Mouse (Mus musculus) spleen, adult 18-20 months (tissue): ENCODE results near the gene Selenoo.

ENCODE experiments used
- DNase-seq, 2 experiments: peaks; one replicate each; pipeline ENCODE4 v3.0.0; 2022; ENCODE audit warnings: mixed read lengths in 2 of 2

The Selenoo gene

DNA sequence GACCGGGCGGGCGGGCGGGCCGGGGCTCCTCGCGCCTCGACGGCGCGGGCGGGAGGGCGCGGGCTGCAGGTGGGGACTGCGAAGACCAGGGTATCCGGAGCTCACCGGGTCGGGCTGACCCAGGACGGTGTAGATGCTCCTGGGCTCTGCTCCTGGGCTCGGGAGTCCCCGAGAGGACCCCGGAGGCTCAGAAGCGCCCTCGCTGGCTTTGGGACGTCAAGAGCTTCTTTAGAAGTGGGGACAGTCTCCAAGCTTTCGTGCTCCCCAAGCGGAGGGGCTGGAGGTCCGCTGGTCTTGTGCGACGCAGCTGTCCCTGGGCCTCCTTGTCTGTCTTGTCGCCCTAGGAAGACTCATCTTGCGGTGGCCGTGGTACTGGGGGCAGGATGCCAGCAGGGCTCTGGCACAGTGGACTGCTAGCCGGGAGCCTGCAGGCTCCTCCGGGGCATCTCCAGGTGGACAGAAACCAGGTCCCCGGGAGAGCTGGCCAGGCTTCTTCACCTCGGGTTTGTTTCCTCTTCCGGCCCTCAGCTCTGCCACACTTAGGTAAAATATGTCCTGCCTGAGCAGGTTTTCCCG lies 12.6 kb upstream of the Selenoo start:
- peak in 1 of 2 experiments; percentile 53 for DNase-seq

GRCm38 (mm10) chr15:89078208-89078836 lies 10.6 kb upstream of the Selenoo start:
- peak; percentile 61 to 70 for DNase-seq

DNA sequence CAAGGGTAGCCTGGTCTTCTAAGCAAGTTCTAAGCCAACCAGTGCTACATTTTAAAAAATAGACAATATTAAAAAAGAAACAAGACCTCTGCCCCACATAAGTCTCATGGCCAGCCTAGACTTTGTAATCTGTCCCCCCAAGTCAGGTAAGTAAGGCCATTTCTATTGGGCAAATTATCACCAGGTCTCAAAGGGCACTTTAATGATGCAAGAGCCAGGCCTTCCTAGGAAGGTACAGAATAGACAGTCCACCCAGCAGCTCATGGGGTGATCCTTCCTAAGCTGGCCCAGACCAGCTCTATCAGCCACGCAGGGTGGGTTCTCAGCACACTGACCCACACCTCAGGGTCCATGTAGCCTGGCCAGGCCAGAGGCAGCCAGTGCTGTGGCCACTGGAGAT lies 5.0 kb upstream of the Selenoo start:
- DNase-seq: no peak

DNA sequence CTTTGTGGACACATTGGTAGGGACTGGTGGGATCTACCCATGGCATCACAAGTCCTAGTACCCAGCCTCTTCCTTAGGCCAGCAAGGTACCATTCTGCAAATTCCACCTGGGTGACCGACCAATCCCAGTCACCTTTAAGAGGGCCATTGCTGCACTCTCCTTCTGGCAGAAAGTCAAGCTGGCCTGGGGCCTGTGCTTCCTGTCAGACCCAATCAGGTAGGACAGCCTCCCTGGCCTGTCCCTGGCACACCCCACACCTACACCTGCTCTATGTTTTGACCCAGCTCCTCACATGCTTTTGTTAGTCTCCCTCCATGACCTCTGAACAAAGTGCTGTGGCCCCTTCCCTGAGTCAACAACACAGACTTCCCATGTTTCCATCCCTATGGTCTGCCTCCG lies 4.1 kb upstream of the Selenoo start:
- no peak for DNase-seq

DNA sequence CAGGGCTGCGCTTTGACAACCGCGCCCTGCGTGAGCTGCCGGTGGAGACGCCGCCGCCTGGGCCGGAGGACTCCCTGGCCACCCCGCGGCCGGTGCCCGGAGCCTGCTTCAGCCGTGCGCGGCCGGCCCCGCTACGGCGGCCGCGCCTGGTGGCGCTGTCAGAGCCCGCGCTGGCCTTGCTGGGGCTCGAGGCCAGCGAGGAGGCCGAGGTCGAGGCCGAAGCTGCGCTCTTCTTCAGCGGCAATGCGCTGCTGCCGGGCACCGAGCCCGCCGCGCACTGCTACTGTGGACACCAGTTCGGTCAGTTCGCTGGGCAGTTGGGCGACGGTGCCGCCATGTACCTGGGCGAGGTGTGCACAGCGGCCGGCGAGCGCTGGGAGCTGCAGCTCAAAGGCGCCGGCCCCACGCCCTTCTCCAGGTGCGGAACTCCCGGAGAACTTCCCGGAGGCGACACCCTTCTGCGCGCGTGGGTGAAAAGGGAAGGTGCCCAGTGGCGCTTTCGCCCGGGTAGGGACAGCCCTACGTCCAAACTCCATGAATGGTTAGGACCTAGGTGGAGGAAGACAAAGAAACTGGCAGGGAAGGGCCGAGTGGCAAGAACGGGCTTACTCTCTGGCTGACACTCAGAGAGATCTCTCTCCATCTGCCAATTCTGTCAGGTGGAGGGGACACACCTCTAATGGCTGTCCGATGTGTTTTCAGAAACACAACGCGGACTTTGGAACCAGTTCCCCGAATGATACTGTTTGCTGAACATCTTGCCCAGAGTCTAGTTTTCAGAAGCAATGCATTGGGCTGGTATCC lies 566 bp downstream of the Selenoo start:
- peak in 1 of 2 experiments; percentile 28 for DNase-seq

DNA sequence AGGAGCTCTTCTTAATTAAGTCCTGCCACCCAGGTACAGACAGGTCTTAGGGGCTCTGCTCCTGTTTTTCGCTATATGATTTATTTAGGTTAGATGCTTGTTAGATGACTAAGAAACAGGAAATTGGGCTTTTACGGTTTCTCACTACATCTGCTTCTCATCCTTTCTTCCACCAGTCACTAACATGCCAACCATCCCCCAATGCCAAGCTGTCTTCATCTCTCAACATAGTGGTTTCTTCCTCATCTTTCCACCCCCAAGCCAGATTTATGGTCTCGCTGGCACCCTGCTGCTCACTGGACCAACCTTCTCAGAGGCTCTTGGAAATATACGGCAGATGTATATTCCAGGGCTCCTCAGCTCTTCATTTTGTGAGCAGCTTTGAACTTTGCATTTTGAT lies 1.8 kb downstream of the Selenoo start:
- no peak for DNase-seq

- DNase-seq: no peak
Observed at GRCm38 (mm10) chr15:89092181-89092580, 3.3 kb downstream of the Selenoo start.

- DNase-seq: no peak
Observed at GRCm38 (mm10) chr15:89097450-89097849, 8.6 kb downstream of the Selenoo start.

- no peak for DNase-seq
Observed at GRCm38 (mm10) chr15:89098616-89099015, 9.7 kb downstream of the Selenoo start.

- DNase-seq: no peak
Observed at GRCm38 (mm10) chr15:89100823-89101222, 11.9 kb downstream of the Selenoo start.

- DNase-seq: no peak
Observed at GRCm38 (mm10) chr15:89102646-89103045, 13.8 kb downstream of the Selenoo start.

DNA sequence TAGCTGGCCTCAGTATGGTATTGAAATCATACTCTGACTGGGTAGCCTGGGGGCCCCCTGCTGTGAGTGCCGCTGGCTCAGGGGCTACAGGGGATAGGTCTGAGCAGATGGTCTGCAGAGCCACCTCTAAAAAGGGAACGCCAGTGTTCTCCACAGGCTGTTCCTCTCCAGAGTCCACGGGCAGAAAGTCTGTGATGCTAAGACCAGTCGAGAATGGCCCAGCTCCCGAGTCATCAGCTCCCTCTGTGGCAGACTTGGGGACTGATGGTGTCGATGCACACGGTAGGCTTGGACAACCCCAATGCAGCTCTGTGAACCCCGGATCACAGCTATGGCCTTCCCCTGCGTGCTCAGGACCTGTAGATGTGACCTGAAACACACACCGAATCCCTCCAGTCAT lies 15.0 kb downstream of the Selenoo start:
- DNase-seq: no peak

DNA sequence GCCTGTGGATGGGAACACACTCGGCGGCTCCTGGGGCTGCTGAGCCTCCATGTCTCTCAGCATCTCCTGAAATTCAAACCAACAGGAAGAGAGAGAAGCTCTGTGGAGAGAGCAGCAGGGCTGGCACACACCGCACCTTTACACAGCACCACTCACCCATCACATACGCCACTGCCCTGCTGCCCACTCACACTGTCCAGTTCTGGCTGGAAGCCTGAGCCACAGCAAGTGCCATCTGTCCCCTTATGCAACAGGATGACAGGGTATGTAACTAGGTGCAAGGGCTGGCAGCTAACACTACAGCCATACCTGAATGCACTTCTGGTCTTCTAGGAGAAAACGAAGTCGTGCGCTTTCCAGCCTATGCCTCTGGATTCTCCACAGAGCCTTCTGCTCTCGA lies 15.5 kb downstream of the Selenoo start:
- DNase-seq: no peak

- DNase-seq: no peak
Observed at GRCm38 (mm10) chr15:89106073-89106472, 17.2 kb downstream of the Selenoo start.

- DNase-seq: no peak
Observed at GRCm38 (mm10) chr15:89106976-89107375, 18.1 kb downstream of the Selenoo start.

GRCm38 (mm10) chr15:89110147-89110546 lies 21.3 kb downstream of the Selenoo start:
- no peak for DNase-seq

DNA sequence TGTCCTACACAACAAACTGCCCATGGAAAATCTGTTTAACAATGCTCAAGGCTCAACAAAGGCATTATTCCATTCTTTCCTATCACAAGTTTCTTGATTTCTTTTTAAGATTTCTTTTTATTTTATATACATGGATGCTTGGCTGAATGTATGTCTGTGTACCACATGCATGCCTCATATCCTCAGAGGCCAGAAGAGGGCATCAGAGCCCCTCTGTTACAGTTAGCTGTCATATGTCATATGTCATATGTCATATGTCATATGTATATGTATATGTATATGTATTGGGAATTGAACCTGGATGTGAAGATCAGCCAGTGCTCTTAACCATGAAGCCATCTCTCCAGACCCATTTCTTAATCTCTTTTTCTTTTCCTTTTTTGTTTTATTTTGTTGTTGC lies 29.1 kb downstream of the Selenoo start:
- peak in 1 of 2 experiments; percentile 40 for DNase-seq

DNA sequence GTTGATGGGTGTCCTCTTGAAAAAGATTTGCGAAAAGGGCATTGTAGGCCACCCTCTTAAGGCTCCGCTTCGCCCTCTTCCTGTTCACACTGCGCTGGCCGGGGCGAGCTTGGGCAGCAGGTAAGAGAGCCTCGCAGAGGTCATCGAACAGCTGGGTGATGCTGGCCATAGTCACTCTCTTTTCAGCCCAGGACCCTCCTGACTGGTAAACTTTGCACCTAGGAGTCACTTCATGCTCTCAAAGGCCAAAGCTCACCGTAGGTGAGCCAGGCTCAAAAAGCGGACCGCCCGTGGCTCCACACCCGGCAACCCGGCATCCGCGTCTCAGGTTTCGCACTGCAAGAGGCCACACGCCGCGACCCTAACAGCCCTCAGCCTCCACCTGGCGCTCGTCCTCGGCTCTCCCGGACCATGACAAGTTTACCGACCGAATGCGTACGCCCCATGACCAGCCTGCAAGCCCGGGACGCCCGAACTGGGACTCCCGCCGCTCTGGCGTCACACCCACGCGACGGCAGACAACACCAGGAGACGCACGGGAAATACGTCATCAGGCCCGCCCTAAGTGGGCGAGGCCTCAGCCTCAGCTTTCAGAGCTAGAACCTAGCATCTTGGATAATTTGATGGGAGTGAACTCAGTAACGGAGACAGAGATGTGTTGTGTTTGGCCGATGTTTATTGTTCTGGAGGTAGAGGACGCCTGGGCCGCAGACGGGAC lies 33.9 kb downstream of the Selenoo start, which contains the start of gene Tubgcp6:
Gene Tubgcp6, minus strand, starts transcription at position 464 of the 718 bp plus-strand sequence.
- DNase-seq: peak; percentile 85 to 94

DNA sequence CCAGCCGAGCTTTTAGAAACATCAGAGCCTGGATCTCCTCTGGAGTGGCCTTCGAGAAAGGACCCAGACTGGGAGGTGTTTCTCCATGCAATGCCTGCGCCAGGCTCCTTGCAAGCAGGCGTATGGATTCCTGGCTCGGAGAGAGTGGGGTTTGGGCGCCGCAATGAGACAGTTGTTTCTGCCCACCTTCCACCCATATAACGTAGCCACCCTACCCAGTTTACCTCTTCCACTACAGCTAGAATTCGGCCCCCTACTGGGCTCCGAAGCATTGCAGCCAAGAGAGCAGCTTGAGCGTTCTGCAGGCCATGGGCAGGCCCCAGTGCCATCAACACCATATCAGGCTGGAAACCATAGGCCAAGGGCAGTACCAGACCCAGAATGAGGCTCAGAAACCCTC lies 34.7 kb downstream of the Selenoo start:
- DNase-seq: no peak

DNA sequence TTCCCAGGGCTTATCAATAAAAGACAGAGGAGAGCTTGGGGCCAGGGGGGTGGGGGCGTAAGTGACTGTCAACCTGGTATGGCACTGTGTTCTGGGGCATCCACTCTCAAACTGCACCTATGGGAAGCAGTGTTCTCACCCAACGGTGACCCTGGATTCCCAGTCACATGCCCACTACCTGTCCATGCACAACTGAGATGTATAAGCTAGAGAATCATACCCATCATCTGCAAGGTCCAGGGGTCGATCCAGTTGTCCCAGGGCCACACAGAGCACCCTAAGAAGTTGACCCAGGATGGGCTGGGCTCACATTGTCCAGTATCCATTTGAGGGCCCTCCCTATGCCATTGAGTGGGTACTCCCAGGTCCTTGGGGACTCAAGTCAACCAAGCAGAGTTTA lies 35.4 kb downstream of the Selenoo start:
- DNase-seq: no peak

DNA sequence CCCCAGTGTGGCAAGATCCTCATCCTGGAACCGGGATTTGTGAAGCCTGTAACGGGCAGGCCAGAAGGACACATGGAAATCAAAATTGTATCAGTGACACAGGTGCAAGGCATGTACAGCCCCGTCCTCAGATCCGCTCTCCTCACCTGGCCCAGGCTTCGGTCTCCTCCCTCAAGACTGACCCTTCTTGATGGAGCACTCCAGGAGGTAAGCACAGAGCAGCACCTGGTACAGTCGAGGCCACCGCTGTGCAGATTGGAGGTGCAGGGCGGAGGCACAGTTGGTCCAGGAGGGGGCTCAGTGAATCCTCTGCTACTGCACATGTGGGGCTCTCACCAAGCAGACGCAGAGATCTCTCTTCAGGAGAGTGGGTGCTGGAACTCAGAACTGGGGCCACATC lies 36.5 kb downstream of the Selenoo start:
- DNase-seq: no peak

DNA sequence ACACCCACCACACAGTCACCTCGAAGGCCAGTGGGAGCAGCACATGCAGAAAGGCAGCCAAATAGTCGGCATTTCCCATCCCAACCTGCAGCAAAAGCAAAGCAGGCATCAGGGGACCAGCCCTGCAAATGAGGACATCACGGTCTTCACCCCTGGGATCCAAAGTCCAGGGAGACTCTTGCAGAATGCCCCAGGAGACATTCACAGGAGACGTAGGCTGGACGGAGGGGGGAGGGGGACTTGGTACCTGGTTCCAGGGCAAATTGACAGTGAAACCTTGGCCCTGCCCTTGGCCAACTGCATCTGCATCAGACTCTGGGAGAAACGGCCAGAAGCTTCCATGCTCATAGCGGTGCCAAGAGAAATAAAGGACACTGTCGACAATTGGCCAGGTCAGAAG lies 37.7 kb downstream of the Selenoo start:
- DNase-seq: no peak

DNA sequence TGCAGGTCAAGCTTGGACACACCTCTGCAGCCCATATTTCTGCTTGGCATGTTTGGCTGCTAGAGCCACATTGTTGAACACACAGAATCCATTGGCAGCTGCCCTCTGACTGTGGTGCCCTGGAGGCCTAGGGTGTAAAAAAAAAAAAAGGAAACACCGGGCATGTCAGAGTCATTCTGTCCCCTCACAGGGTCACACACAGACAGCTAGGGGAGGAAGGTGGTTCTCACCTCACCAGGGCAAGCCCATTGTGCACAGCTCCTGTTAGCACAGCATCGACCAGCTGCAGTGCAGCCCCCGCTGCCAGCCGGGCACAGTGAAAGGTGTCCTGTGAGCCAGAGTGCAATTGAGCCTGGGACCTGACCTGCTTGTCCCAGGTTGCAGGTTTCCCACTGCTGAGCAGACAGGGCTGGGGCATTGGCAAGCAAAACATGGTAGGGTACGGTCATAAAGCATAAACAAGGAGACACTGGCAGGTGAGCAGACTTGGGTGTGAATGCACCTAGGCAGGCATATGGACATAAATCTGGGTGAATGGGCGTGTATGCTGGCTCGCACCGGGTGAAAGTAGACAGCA lies 38.6 kb downstream of the Selenoo start:
- no peak for DNase-seq
